Mouse (Mus musculus): Measurements from ENCODE around the gene Rngtt.

DNA sequence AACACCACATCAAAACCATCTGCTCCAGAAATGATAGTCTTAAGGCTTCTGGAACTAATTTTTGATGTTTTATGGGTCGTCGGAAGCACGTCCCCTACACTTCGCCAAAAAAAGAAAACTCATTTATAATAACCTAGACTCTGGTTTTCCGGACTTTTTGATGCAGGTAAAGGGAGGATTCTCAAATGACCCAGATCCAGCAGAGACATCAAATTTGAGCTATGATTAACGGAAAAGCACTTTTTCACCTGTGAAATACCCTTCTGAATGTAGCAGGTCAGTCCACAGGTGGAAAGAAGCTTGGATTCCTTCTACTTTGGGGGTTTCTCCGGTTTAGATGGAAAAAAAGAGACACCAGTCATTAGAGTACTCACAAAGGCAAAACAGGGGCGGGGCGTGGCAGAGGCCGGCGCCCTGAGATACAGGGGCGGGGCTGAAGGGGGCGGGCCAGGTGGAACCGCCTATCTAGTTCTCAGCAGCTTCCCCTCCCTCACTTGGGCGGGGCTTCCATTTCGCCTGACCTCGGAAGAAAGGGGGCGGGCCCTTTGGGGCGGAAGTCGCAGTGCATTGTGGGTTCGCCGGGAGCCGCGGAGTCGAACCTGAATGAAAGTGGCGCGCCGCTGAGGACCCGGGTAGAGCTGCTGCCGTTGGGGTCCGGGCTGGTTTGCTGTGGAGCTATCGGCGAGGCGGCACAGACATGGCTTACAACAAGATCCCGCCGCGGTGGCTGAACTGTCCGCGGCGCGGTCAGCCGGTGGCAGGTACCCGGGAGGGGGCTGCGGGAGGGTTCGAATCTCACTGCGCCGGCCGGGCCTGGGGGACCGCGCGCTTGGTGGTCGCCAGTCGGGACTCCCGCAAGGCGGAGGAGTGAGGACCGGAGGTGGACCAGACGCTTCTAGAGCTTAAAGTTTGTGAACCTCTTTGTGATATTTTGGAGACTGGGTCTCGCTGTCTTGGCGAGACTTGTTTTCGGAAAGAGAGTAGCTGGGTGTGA lies at the start of gene Rngtt:
- no peak for TF ChIP-seq EP300 (IDR thresholded peaks at IDR 0.05; ENCODE audit: low read depth)
- no peak for TF ChIP-seq CTCF (IDR thresholded peaks at IDR 0.05; ENCODE audit: low read depth)
